Mouse (Mus musculus): ENCODE results near the gene Csf3.
"Not testable (repeated sequence)": the region's sequence is repeated elsewhere in the genome, so short reads cannot be mapped to it uniquely, and the experiment has no call there.

Gene Csf3

DNA sequence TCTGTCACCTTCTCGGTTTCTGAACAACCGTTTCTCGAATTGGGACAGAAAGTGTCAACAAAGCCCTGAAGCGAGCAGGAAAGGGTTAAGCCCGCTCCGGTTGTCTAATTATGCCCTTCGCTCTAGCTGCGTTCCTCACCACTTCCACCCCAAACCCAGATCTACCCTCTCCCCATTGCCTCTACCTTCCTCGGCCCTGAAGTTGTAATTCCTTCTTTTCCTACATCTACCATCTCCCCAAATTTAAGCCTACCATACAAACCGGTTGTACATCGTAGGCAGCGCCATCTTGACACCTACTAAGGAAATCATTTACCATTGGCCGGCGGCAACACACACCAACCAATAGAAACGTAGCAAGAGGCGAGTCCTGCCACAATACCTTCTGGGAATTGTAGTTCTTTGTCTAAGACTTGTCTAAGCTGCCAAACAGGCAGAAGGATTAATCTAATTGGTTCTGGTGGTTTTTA, 28.1 kb downstream of the Csf3 start, which contains the start of gene Med24:
TSS of gene Med24 (minus strand) at position 317 of the 470 bp plus-strand sequence.
- DNase-seq (ENCODE audit: low read depth, low spot score): peak; percentile 93

DNA sequence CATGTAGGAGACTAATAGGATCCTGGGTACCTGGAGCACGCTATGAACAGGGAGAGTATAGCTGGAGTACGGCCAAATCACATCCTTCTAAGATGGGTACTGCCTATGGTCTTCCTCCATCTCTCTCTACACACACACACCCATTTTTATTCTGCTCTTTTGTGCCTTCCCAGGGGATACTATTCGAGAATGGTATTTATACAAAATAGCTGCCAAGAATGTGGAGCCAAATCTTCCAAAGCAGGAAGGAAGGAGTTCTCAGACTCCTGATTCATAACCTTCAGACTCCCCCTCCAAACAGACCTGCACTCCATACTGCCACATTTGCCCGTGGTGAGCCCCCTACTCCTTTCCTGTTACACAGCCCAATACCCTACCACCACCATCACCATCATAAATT, 29.7 kb downstream of the Csf3 start:
- no peak for DNase-seq (ENCODE audit: low read depth, low spot score)

GRCm38 (mm10) chr11:98731134-98731533, 30.1 kb downstream of the Csf3 start:
- peak; percentile 84 for DNase-seq (ENCODE audit: low read depth, low spot score)

DNA sequence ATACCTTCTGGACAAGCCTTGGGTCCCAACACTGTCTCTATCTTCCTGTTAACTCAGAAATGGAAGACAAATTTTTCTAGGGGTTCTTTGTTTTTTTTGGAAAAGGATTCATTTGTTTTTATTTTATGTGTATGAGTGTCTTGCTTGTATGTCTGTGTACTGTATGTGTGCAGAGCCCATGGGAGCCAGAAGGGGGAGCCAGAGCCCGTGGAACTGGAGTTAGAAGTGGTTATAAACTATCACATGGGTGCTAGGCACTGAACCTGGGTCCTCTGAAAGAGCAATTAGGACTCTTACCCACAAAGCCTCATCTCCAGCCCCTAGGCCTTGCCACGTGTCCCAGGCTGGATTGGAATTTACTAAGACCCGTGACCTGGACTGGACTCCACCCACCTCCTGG, 33.0 kb downstream of the Csf3 start:
- no peak for DNase-seq (ENCODE audit: low read depth, low spot score)

GRCm38 (mm10) chr11:98735111-98735510, 34.0 kb downstream of the Csf3 start:
- no peak for DNase-seq (ENCODE audit: low read depth, low spot score)

GRCm38 (mm10) chr11:98736176-98736575, 35.1 kb downstream of the Csf3 start:
- no peak for DNase-seq (ENCODE audit: low read depth, low spot score)

- DNase-seq (ENCODE audit: low read depth, low spot score): not testable (repeated sequence)
Observed at GRCm38 (mm10) chr11:98737220-98737619, 36.2 kb downstream of the Csf3 start.

DNA sequence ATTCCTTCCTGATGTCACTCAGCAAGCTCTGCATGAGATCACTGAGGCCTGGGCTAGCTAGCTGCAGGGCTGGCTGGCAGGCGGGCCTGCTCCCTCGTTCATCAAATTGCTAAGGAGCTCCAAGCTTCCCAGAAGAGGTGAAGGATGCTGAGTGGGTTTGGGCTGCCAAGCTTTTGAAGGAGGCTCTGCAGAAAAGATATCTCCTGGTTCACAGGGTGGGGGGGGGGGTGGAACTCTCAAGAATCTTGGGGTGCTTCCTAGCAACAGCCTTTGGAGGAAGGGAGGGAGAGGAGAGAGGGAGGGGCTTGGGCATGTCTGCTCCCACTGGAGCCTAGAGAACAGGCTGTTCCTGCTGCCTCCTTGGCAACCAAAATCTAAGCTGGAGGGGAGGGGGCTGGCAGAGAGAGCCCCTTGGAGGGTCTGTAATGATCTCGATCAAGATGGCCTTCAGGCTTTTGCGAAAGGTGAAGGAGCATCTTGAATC, 37.4 kb downstream of the Csf3 start:
- peak; percentile 81 for DNase-seq (ENCODE audit: low read depth, low spot score)

DNA sequence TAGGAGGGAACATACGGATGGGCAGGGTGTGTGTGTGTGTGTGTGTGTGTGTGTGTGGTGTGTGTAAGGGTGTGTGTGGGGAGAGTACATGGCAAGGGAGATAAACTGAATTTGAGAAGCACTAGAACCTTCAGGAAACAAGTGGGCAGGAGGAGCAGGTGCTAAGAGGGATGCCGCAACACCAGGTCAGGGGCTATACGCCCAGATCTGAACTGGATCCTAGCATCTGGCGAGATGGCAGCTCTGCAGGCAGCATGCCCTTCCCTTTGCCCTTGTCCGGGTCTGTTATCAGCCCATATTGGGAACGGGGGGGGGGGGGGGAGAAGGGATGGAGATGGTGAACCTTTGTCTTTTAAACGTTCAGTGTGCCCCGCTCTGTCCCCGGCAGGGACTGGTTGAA, 37.9 kb downstream of the Csf3 start:
- no peak for DNase-seq (ENCODE audit: low read depth, low spot score)

DNA sequence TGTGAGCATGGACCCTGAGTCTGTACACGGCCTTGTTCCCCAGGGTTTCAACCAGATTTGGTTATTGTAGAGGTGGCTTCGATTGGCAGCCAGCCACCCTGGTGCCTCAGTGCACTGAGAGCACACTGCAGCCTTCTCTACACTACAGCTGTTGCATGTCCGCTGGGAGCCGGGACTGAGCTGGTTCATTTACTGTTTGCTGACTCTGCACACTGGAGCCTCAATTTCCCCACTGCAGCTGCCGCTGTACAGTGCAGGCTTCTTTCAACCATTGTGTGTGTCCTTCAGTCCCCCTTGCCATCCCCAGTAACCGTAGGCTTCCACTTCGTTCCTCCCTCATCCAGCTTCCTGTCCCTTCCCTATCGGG, 38.9 kb downstream of the Csf3 start:
- no peak for DNase-seq (ENCODE audit: low read depth, low spot score)

GRCm38 (mm10) chr11:98740393-98741050, 39.5 kb downstream of the Csf3 start, which contains the start of gene Thra:
Gene Thra, plus strand, starts transcription at chr11:98740638.
- DNase-seq (ENCODE audit: low read depth, low spot score): no peak

DNA sequence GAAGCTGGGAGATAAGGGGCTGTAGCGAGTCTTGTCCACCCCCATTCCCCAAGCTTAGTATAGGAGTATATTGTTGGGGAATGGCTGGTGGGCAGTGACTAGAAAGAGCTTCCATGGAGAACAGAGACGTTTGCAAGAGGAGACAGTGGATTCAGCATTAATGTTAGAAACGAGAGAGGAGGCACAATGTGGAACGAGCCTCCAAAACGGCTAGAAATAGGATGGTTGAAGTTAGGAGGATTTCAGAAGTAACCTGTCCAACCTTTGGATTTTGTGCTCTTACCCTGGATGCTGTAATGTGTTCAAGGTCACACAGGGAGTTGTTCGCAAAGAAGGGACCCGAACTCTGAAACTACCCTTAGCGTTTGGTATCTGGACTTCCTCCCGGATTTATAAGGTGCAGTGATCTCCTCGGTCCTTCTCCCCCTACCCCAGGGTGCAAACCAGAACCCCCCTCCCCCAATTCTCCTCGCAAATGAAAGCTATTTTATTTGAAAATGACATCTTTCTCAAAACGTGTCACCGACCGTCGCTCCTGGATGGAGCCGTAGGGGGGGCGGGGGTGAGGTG, 40.1 kb downstream of the Csf3 start:
- DNase-seq (ENCODE audit: low read depth, low spot score): no peak

DNA sequence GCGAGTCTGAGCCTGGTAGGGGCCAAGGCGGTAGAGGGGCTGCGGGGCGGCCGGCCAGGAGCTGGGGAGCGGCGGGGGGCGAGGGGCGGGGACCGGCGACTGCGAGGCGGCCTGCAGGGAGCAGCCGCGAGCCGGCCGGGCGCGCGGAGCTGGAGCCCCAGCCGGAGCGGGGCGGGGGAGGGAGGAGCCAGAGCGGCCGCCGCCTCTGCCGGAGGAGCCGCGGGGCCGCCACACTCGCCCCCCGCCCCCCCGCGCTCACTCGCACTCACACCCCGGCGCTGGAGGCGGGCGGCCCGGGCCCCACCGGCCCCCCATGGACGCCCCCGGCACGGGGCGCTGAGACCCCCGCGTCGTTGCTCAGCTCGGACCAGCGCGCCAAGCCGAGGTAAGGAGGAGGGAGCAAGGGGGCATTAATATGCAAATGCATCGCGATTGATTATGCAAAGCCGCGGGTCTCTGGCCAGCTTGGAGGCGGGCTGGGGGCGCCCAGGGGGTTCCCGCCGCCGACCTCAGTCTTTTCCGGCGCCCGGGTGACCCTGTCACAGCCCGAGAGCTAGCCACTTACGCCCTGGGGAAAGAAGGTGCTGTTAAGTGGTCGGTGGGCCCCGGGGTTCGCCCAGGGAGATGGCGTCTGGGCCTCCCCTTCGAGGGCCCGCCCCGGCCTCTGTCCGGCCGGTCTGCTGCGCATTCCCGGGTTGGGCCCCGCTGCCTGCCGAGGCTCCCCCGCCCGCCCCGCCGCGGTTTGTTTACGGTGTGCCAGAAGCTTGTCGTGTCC, 40.7 kb downstream of the Csf3 start:
- DNase-seq (ENCODE audit: low read depth, low spot score): no peak

GRCm38 (mm10) chr11:98742397-98743291, 41.6 kb downstream of the Csf3 start:
- no peak for DNase-seq (ENCODE audit: low read depth, low spot score)

GRCm38 (mm10) chr11:98743655-98744345, 42.7 kb downstream of the Csf3 start:
- DNase-seq (ENCODE audit: low read depth, low spot score): no peak

- DNase-seq (ENCODE audit: low read depth, low spot score): no peak
Observed at GRCm38 (mm10) chr11:98744456-98745019, 43.5 kb downstream of the Csf3 start.

DNA sequence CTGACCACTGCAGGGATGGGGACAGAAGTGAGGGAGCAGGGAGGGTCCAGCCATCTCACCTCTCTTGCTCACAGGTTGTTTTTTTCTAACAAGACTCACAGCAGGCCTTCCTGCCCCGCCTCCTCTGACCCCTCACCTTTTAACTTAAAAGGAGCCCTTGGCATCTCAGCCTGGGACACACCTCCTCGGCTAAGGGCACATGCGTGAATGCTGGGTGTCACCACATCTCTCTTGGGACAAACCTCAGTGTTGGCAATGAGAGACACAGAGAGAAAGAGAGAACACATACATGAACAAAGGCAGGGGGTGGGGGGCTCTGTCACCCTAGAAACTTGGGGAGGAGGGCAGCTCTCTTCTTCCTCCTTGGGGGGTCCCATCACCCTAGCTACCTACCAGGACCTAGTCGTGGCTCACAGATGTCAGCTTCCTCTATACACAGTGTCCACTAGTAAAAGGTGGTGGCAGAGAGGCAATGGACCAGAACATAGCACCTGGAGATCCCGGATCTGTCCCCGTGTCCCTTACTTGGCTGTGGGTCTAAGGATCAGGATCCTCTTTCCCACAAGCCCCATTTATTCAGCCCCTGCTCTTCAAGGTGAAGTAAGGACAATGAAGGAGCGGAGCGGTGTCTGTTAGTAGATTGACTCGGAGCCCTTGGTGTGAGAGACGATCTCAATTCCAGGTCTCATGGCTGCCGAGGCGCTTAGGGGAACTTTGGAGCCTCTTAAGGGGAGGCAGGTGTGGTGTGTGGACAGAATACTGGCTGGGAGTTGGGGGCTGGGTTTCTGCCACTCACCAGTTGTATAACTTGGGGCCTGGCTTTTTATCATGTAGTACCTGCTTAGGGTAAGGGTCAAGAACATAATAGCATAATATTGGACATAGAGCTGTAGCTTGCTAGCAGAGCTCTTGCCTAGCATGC, 45.1 kb downstream of the Csf3 start:
- no peak for DNase-seq (ENCODE audit: low read depth, low spot score)

DNA sequence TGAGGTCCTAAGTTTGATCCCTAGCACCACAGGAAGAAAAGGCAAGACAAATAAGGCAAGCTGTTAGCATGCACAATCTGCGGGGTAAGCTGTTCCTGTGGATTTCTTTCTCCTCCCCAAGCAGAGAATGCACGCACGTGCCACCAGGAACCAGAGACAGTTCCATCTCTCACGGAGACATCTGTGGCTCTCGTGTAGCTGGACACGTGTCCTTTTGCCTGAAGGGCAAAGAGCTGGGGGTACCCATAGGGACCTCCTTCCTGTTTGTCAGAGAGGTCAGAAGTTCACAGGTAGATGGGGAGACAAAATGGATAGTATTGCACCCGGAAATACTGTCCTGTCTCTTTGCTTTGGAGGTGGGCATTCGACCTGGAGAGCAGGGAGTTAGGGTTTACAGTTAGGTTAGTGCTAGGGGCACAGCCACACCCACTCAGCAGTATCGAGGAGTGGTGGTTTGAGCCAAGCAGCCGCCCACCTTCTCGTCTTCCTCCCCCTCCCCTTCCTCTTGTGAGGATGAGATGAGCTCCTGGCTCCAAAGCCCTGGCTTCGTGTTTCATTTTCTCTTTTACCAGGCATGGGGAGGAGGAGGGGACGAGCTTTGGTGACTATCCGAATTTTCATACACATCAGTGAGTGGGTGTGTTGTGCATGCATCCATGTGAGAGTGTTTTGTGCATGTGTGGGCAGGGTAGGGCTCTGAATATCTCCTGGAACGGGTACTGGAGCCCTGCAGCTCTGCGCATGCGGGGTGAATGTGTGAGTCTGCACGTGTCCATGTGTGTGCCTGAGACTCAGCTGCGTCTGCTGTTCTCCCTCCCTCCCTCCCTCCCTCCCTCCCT, 46.0 kb downstream of the Csf3 start:
- DNase-seq (ENCODE audit: low read depth, low spot score): peak; percentile 98
